Mouse (Mus musculus) right cerebral cortex, postnatal 36 days (tissue): ENCODE measurements around the gene Clock.

Source experiments
- DNase-seq, 2 experiments: peaks; one replicate each; pipeline ENCODE4 v3.0.0; 2022; ENCODE audit warnings: low spot score in 2 of 2, mixed read lengths in 1 of 2

The Clock gene

GRCm38 (mm10) chr5:76304452-76305341 lies at the start of gene Clock:
TSS of gene Clock (minus strand) at chr5:76304792.
- peak; percentile 86 for DNase-seq

GRCm38 (mm10) chr5:76351953-76352611 lies 47.5 kb upstream of the Clock start:
- no peak for DNase-seq

GRCm38 (mm10) chr5:76351537-76351936 lies 46.9 kb upstream of the Clock start:
- no peak for DNase-seq

- DNase-seq, result peak in 1 of 2 experiments; percentile 10
Observed at GRCm38 (mm10) chr5:76346137-76346536, 41.5 kb upstream of the Clock start.

GRCm38 (mm10) chr5:76340931-76341330 lies 36.3 kb upstream of the Clock start:
- DNase-seq, result no peak

- no peak for DNase-seq
Observed at GRCm38 (mm10) chr5:76337100-76337499, 32.5 kb upstream of the Clock start.

GRCm38 (mm10) chr5:76333833-76334232 lies 29.2 kb upstream of the Clock start:
- DNase-seq, result no peak

- no peak for DNase-seq
Observed at GRCm38 (mm10) chr5:76330953-76331352, 26.4 kb upstream of the Clock start, which contains the start of gene Pdcl2. TSS of gene Pdcl2 (minus strand) at chr5:76331156.

- no peak for DNase-seq
Observed at GRCm38 (mm10) chr5:76327296-76327695, 22.7 kb upstream of the Clock start.

- peak in 1 of 2 experiments; percentile 9 for DNase-seq
Observed at GRCm38 (mm10) chr5:76325113-76325512, 20.5 kb upstream of the Clock start.

GRCm38 (mm10) chr5:76321249-76322196 lies 16.9 kb upstream of the Clock start:
- DNase-seq, result no peak

- DNase-seq, result no peak
Observed at GRCm38 (mm10) chr5:76308206-76308605, 3.6 kb upstream of the Clock start.

GRCm38 (mm10) chr5:76306261-76306660 lies 1.7 kb upstream of the Clock start:
- DNase-seq, result no peak

- no peak for DNase-seq
Observed at GRCm38 (mm10) chr5:76305616-76306015, 1.0 kb upstream of the Clock start.

GRCm38 (mm10) chr5:76303745-76304451 lies 694 bp downstream of the Clock start:
- peak; percentile 45 to 54 for DNase-seq

- DNase-seq, result no peak
Observed at GRCm38 (mm10) chr5:76303379-76303744, 1.2 kb downstream of the Clock start.

- DNase-seq, result no peak
Observed at GRCm38 (mm10) chr5:76302009-76302408, 2.6 kb downstream of the Clock start.

GRCm38 (mm10) chr5:76289234-76289691 lies 15.3 kb downstream of the Clock start:
- DNase-seq, result no peak

GRCm38 (mm10) chr5:76288256-76288655 lies 16.3 kb downstream of the Clock start:
- DNase-seq, result no peak

GRCm38 (mm10) chr5:76287062-76287461 lies 17.5 kb downstream of the Clock start:
- no peak for DNase-seq

- DNase-seq, result no peak
Observed at GRCm38 (mm10) chr5:76285699-76286098, 18.9 kb downstream of the Clock start.
